Mouse (Mus musculus) monocyte, adult 5-6 weeks (primary cell): Measurements from ENCODE around the gene Pou6f2. TPM values are rescaled to one million over a fixed set of nuclear protein-coding genes. Genes with fewer than 3 reads are reported as not detected.

Experiments used
- ATAC-seq: fragments of 153-309, 156-312 bp; replicated peaks from 2 replicates; pipeline ENCODE4 v1.8.0; 2017; ENCODE audit warnings: mild to moderate bottlenecking; ENCODE audit not compliant: low TSS enrichment, insufficient number of reproducible peaks, severe bottlenecking, poor library complexity, low FRiP score
- total RNA-seq: library from RNA; stranded (forward); fragments of 200-1000, 200-491, 200-594 nt; gene quantifications from 3 replicates; pipeline ENCODE4 v1.2.3, GENCODE M21; 2017

Pou6f2 gene
- not detected in 3 replicates for total RNA-seq

DNA sequence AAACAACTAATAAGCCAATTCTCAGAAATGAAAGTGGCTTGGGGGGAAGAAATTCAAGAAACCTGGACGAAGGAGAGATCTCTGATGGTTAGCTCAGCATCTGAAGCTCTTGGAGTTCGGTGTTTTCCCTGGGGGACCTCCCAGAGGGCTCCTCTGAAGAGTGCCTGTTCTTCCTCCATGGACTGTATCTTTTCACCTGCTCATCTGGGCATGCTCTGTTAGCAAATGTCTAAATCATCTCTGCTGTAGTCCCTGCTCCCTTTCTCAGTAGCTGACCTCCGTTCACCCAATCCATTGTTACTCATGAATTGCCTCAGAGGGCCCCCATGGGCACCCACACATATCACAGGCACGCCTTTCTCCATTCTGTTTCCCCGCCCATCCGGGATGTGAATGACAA lies at the start of gene Pou6f2:
Gene Pou6f2, minus strand, starts transcription at position 101 of the 400 bp plus-strand sequence.
- ATAC-seq = no peak

DNA sequence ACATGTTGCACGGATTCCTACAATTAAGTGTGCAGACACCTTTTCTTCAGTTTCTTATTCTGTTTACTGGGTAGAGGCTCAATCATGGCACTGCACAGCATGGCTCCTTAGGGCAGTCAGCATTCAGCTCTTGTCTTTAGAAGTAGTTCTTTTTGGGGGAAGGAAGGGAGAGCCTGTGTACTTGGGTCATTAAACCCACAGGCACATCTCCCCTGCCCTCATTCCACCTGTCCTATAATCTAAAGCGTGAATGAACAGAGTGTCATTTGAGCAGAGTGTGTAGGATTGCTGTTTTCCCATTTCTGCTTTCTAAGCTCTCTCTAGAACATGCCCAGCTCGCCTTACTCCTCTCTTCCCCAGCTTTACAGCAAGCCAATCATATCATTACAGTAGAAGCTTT lies 42.4 kb upstream of the Pou6f2 start:
- ATAC-seq = no peak

DNA sequence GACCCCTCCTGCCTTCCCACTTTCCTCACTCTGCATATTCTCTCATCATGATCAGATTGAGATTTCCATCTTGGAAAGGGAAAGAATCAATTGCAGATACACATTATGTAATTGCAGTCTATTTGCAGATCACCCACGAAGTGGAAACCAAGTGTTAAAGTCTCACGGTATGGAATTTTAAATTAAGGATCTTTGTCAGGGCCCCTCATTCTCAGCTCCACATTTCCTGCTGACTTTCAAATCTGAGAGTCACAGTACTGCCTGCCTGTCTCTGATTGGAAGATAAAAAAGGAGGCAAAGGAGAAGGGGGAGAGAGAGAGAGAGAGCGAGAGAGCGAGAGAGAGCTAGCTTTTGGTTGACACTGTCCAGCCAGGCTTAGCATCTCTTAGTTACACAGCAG lies 9.8 kb downstream of the Pou6f2 start:
- no peak for ATAC-seq

DNA sequence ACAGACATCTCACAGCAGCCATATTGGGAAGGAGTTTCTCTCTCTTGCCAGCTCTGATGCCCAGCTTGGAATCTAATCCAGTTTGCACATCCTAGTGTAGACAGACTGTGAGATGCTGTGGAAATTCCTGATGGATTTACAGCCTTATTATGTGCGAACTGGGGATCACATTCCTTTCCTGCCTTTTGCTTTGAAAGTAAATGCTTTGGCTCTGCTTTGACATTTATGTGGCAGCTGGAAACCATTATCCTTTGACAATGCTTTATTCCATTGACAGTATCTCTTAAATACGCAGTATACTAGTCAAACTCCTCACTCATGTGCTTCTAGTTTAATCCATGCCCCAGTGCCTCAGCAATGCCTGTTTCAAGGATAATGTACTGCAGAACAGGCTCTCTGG lies 34.1 kb downstream of the Pou6f2 start:
- ATAC-seq = no peak

DNA sequence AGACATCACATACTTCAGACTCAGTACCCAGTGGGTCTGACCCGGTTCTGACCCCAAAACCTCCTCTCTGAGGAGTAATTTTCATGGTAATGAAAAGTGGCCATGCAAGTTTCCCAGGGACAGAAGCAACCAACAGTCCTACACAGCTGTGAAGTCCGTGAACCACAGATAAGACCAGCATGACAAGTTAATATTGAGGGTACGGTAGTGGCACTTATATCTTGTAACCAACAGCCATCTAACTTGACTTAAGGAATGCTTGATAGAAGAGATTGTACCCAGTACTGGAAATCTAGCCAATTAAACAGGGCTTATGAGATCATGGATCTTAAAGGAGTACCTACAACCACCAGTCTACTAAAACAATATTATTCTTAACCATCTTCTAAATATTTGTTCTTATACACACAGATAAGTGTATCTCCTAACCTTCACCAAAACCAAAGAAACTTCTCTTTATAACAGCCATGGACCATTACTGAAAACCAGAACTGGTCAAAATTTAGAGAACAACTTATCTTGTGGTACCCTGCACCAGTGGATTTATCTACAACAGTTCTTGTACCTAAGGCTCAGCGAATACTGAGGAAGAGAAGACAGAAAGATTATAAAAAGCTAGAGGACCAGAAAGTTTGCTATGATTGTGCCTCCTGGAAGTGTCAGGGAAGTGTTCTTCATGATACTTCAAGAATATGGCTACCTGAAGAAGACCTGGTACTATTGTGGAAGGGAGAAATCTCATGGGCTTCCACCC lies 52.7 kb downstream of the Pou6f2 start:
- ATAC-seq = no peak

- no peak for ATAC-seq
Observed at GRCm38 (mm10) chr13:18338910-18339501, 58.5 kb downstream of the Pou6f2 start.

GRCm38 (mm10) chr13:18338022-18338421 lies 59.5 kb downstream of the Pou6f2 start:
- ATAC-seq = no peak

DNA sequence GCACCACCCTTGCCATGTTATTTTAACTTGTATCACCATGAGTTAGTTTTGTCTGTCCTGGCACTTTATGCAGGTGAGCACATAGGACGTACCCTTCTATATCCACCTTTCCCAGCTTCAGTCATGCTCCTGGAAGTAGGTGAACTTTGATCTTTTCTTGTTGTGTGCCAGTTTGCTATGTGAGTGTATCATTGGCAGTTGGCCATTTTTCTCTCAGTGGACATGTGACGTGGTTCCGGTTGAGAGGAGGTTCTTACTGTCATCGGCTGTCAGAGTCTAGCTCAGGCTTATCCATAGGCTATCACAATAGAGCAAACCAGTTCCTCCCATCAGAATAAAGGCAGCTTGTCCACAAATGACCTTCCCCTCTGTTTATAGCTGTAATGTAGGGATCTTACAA lies 63.5 kb downstream of the Pou6f2 start:
- no peak for ATAC-seq

DNA sequence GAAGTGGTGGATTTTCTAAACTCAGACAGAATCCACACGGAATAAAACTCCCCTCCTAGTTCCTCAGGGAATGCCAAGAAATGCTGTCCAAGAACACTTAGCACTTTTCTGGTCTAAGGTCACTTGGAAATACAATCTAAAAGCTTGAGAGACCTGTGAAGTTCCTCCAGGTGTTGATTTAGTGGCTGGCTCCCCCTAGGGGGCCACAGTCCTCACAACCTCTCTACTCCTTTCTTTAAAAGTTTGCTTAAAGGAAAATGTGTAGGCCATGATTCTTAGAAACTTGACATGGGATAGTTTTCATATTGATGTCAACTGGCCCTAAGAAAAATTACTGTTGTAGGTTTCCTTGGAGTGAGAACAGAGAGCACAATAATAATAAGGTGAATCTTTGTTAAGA lies 64.9 kb downstream of the Pou6f2 start:
- ATAC-seq = no peak

DNA sequence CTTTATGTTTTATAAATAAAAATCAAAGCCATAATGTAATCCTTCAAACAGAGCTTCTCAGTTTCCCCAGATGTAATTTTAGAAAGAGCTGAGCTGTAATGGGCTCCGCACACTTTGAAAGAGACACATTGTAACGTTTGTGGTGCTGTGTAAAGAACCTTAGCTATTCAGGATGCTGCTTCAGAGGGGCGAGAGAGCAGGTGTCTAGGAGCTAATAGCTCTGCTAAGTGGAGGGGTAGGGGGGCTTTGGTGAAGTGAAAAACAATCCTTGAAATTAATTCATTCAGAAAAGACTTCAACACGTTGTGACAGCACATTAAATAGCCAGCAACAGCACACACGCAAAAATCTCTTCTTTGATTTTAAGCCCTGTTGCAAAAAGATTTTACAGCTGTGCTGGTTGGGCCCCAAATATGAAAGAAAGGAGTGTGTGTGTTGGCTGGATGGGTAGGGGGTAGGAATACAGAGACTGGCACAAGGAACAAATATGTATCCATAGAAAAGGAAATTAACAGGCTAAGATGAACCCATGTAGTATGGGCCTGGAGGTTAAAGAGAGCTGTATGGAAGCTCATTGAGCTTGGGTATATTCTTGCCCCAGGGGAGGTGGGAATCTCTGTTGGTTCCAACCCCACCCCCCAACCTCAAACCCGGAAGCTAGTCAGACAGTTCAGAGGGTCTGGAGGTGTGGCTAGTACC lies 73.4 kb downstream of the Pou6f2 start:
- no peak for ATAC-seq

GRCm38 (mm10) chr13:18323407-18323806 lies 74.1 kb downstream of the Pou6f2 start:
- ATAC-seq = no peak

GRCm38 (mm10) chr13:18312613-18313012 lies 84.9 kb downstream of the Pou6f2 start:
- ATAC-seq = no peak

GRCm38 (mm10) chr13:18309024-18309423 lies 88.5 kb downstream of the Pou6f2 start:
- ATAC-seq = no peak

GRCm38 (mm10) chr13:18306506-18307145 lies 90.9 kb downstream of the Pou6f2 start:
- no peak for ATAC-seq

DNA sequence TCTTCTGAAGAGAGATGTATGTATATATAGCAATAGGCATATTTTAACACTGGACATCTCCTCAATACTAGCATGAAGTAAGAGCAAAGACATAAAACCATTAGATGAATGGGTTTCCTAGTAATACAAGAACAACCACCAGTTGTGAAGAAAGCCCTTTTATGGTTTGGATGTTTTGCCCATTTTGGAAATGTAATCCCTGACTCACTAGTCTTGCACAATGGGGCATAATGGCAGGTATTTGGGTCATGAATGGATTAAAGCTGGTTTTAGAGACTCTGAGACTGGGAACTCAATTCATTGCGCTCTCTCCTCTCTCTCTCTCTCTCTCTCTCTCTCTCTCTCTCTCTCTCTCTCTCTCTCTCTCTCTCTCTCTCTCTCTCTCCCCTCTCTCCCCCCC lies 97.5 kb downstream of the Pou6f2 start:
- no peak for ATAC-seq

- ATAC-seq = no peak
Observed at GRCm38 (mm10) chr13:18293438-18293837, 104.0 kb downstream of the Pou6f2 start.

DNA sequence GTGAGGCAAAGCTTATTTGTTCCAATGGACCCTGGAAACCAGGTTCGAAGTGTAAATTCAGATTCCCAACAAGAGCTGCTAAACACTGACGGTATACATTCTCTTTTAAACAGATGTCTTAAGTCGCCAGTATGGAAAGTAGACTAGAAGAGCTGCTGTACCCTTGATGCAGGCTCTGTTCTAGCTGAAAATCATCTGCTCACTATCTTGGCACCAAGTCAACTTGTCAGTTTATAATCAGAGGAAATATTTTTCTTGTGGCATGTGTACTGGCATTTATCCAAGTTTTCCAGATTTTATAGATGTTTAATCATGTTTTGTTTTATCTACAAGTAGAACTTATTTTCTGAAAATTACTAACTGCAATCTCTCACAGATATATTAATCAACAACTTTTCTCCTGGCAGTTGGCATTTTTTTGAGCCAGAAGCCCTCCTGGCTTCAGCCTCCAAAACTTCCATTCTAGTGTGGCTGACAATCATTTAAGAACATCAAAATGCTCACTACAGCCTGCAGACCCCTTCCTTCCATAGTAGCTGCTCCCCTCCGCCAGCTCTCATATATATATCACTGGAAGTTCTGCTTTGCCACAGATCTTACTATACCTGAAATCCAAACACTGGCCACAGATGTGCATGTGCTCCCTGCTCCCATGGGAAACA lies 107.1 kb downstream of the Pou6f2 start:
- no peak for ATAC-seq

DNA sequence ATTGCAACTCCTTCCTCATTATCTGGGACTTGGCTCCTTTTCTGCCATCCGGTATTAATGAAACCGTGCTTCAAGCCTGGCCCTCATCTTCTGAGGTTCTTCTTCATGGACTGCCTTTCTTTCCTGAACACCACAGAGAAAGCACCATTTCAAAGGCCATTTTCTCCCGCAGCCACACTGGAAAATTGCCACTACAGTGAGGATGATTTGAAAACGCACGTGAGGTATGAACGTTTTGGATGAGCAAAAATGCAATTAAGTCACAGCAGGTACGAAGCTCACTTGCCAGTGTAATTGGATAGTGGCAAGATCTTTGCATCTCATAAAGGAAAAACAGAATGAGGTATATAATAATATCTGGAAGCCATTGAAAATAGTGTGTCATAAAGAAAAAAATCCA lies 110.0 kb downstream of the Pou6f2 start:
- ATAC-seq = no peak

GRCm38 (mm10) chr13:18282361-18282982 lies 115.0 kb downstream of the Pou6f2 start:
- ATAC-seq = no peak
